Mouse (Mus musculus): Measurements from ENCODE around the gene Tbc1d5. TPM values are rescaled to one million over a fixed set of nuclear protein-coding genes. Genes with fewer than 3 reads are reported as not detected.
"Not testable (repeated sequence)": the region's sequence is repeated elsewhere in the genome, so short reads cannot be mapped to it uniquely, and the experiment has no call there.

Tbc1d5 gene
- total RNA-seq, 2 experiments from 2014 or later, result 23.5 to 25.8 TPM

GRCm38 (mm10) chr17:50753356-50754138 lies 425.6 kb downstream of the Tbc1d5 start:
- no peak for DNase-seq (ENCODE audit: extremely low spot score in 1 of 2, low spot score in 1 of 2)

- DNase-seq (ENCODE audit: extremely low spot score in 1 of 2, low spot score in 1 of 2), result no peak
Observed at GRCm38 (mm10) chr17:50752753-50753152, 426.4 kb downstream of the Tbc1d5 start.

- DNase-seq (ENCODE audit: extremely low spot score in 1 of 2, low spot score in 1 of 2), result no peak
Observed at GRCm38 (mm10) chr17:50751911-50752310, 427.2 kb downstream of the Tbc1d5 start.

GRCm38 (mm10) chr17:50750874-50751273 lies 428.3 kb downstream of the Tbc1d5 start:
- no peak for DNase-seq (ENCODE audit: extremely low spot score in 1 of 2, low spot score in 1 of 2)

- DNase-seq (ENCODE audit: extremely low spot score in 1 of 2, low spot score in 1 of 2), result no peak
Observed at GRCm38 (mm10) chr17:50741386-50741785, 437.8 kb downstream of the Tbc1d5 start.

- no peak for DNase-seq (ENCODE audit: extremely low spot score in 1 of 2, low spot score in 1 of 2)
Observed at GRCm38 (mm10) chr17:50740804-50741203, 438.3 kb downstream of the Tbc1d5 start.

GRCm38 (mm10) chr17:50738476-50738875 lies 440.7 kb downstream of the Tbc1d5 start:
- DNase-seq (ENCODE audit: extremely low spot score in 1 of 2, low spot score in 1 of 2), result no peak

GRCm38 (mm10) chr17:50737068-50737467 lies 442.1 kb downstream of the Tbc1d5 start:
- no peak for DNase-seq (ENCODE audit: extremely low spot score in 1 of 2, low spot score in 1 of 2)

- DNase-seq (ENCODE audit: extremely low spot score in 1 of 2, low spot score in 1 of 2), result no peak
Observed at GRCm38 (mm10) chr17:50735955-50736533, 443.1 kb downstream of the Tbc1d5 start.

GRCm38 (mm10) chr17:50735382-50735954 lies 443.7 kb downstream of the Tbc1d5 start:
- DNase-seq (ENCODE audit: extremely low spot score in 1 of 2, low spot score in 1 of 2), result no peak

GRCm38 (mm10) chr17:50734781-50735180 lies 444.4 kb downstream of the Tbc1d5 start:
- no peak for DNase-seq (ENCODE audit: extremely low spot score in 1 of 2, low spot score in 1 of 2)

- no peak for DNase-seq (ENCODE audit: extremely low spot score in 1 of 2, low spot score in 1 of 2)
Observed at GRCm38 (mm10) chr17:50733390-50733789, 445.8 kb downstream of the Tbc1d5 start.

GRCm38 (mm10) chr17:50731876-50732275 lies 447.3 kb downstream of the Tbc1d5 start:
- DNase-seq (ENCODE audit: extremely low spot score in 1 of 2, low spot score in 1 of 2), result no peak

- no peak for DNase-seq (ENCODE audit: extremely low spot score in 1 of 2, low spot score in 1 of 2)
Observed at GRCm38 (mm10) chr17:50730896-50731295, 448.3 kb downstream of the Tbc1d5 start.

GRCm38 (mm10) chr17:50729577-50729976 lies 449.6 kb downstream of the Tbc1d5 start:
- no peak for DNase-seq (ENCODE audit: extremely low spot score in 1 of 2, low spot score in 1 of 2)

- DNase-seq (ENCODE audit: extremely low spot score in 1 of 2, low spot score in 1 of 2), result no peak
Observed at GRCm38 (mm10) chr17:50729031-50729430, 450.1 kb downstream of the Tbc1d5 start.

GRCm38 (mm10) chr17:50726265-50726664 lies 452.9 kb downstream of the Tbc1d5 start:
- no peak for DNase-seq (ENCODE audit: extremely low spot score in 1 of 2, low spot score in 1 of 2)

- no peak for DNase-seq (ENCODE audit: extremely low spot score in 1 of 2, low spot score in 1 of 2)
Observed at GRCm38 (mm10) chr17:50724376-50724775, 454.8 kb downstream of the Tbc1d5 start.

GRCm38 (mm10) chr17:50717586-50717985 lies 461.6 kb downstream of the Tbc1d5 start:
- DNase-seq (ENCODE audit: extremely low spot score in 1 of 2, low spot score in 1 of 2), result no peak

- DNase-seq (ENCODE audit: extremely low spot score in 1 of 2, low spot score in 1 of 2), result no peak
Observed at GRCm38 (mm10) chr17:50710497-50711222, 468.5 kb downstream of the Tbc1d5 start.

- DNase-seq (ENCODE audit: extremely low spot score in 1 of 2, low spot score in 1 of 2), result not testable (repeated sequence)
Observed at GRCm38 (mm10) chr17:50698410-50698809, 480.7 kb downstream of the Tbc1d5 start.

Measured in layer of hippocampus, postnatal 25 days (tissue).